Mouse (Mus musculus): ENCODE results near the gene Lnx1. TPM values are rescaled to one million over a fixed set of nuclear protein-coding genes. Genes with fewer than 3 reads are reported as not detected.

The Lnx1 gene
- 31.0 and 31.8 TPM in 2 replicates for polyA plus RNA-seq (2012; rRNA removed)

GRCm38 (mm10) chr5:74702766-74703165, at the start of gene Lnx1:
Lnx1 (minus strand) TSS chr5:74702912.
- no peaks in the 10 kb centered on the region; the same call in 1 of the 2 replicates for H3K27me3 ChIP-seq (ENCODE audit: control insufficient read depth, insufficient read depth, low read length)
- H3K4me1 ChIP-seq (ENCODE audit: control insufficient read depth, insufficient read depth, low read length), result no peaks in the 10 kb centered on the region; the same call in 1 of the 2 replicates
- no peak within 1 kb of the TSS for H3K27ac ChIP-seq (ENCODE audit: insufficient read depth, low read length)
- 83% methylated on average over 11 of the region's 11 CpGs for WGBS
- TF ChIP-seq CTCF (IDR thresholded peaks at IDR 0.05; ENCODE audit: borderline replicate concordance, insufficient read depth, low read depth, low read length) (no peak), POLR2A (IDR thresholded peaks at IDR 0.05; ENCODE audit: borderline replicate concordance, insufficient read depth, low read length) (no peak)
- no peak within 1 kb of the TSS for H3K4me3 ChIP-seq (replicated peaks; ENCODE audit: insufficient read depth, low read depth, low read length)
- no peak for DNase-seq

- TF ChIP-seq POLR2A (IDR thresholded peaks at IDR 0.05; ENCODE audit: borderline replicate concordance, insufficient read depth, low read length) (no peak), CTCF (IDR thresholded peaks at IDR 0.05; ENCODE audit: borderline replicate concordance, insufficient read depth, low read depth, low read length) (no peak)
- H3K4me1 ChIP-seq (ENCODE audit: control insufficient read depth, insufficient read depth, low read length), result no peaks in the 10 kb centered on the region
- H3K27ac ChIP-seq (ENCODE audit: insufficient read depth, low read length), result no peak overlapping the region
- DNase-seq, result no peak
- H3K4me3 ChIP-seq (replicated peaks; ENCODE audit: insufficient read depth, low read depth, low read length), result no peak overlapping the region
- no peaks in the 10 kb centered on the region for H3K27me3 ChIP-seq (ENCODE audit: control insufficient read depth, insufficient read depth, low read length)
- WGBS, result 89% methylated on average over 5 of the region's 5 CpGs
These were observed 47.8 kb upstream of the Lnx1 start for GRCm38 (mm10) chr5:74750501-74750900.

GRCm38 (mm10) chr5:74747476-74747875, 44.8 kb upstream of the Lnx1 start:
- Histone ChIP-seq H3K27ac (ENCODE audit: insufficient read depth, low read length) (no peak overlapping the region), H3K4me1 (ENCODE audit: control insufficient read depth, insufficient read depth, low read length) (no peaks in the 10 kb centered on the region), H3K4me3 (replicated peaks; ENCODE audit: insufficient read depth, low read depth, low read length) (no peak overlapping the region), H3K27me3 (ENCODE audit: control insufficient read depth, insufficient read depth, low read length) (no peaks in the 10 kb centered on the region)
- DNase-seq, result no peak
- 77% methylated on average over 3 of the region's 3 CpGs for WGBS
- TF ChIP-seq POLR2A (IDR thresholded peaks at IDR 0.05; ENCODE audit: borderline replicate concordance, insufficient read depth, low read length), result no peak
- TF ChIP-seq CTCF (IDR thresholded peaks at IDR 0.05; ENCODE audit: borderline replicate concordance, insufficient read depth, low read depth, low read length), result no peak

GRCm38 (mm10) chr5:74740951-74741350, 38.2 kb upstream of the Lnx1 start:
- 89% methylated on average over 9 of the region's 9 CpGs for WGBS
- no peak overlapping the region for H3K27ac ChIP-seq (ENCODE audit: insufficient read depth, low read length)
- H3K4me3 ChIP-seq (replicated peaks; ENCODE audit: insufficient read depth, low read depth, low read length), result no peak overlapping the region
- TF ChIP-seq CTCF (IDR thresholded peaks at IDR 0.05; ENCODE audit: borderline replicate concordance, insufficient read depth, low read depth, low read length), result no peak
- no peaks in the 10 kb centered on the region for H3K4me1 ChIP-seq (ENCODE audit: control insufficient read depth, insufficient read depth, low read length)
- no peak for DNase-seq
- no peaks in the 10 kb centered on the region for H3K27me3 ChIP-seq (ENCODE audit: control insufficient read depth, insufficient read depth, low read length)

- Histone ChIP-seq H3K27me3 (ENCODE audit: control insufficient read depth, insufficient read depth, low read length) (no peaks in the 10 kb centered on the region), H3K27ac (ENCODE audit: insufficient read depth, low read length) (no peak overlapping the region), H3K4me3 (replicated peaks; ENCODE audit: insufficient read depth, low read depth, low read length) (no peak overlapping the region), H3K4me1 (ENCODE audit: control insufficient read depth, insufficient read depth, low read length) (no peaks in the 10 kb centered on the region)
- DNase-seq, result no peak
- TF ChIP-seq POLR2A (IDR thresholded peaks at IDR 0.05; ENCODE audit: borderline replicate concordance, insufficient read depth, low read length), result no peak
- no peak for TF ChIP-seq CTCF (IDR thresholded peaks at IDR 0.05; ENCODE audit: borderline replicate concordance, insufficient read depth, low read depth, low read length)
- WGBS, result 51% methylated on average over 12 of the region's 12 CpGs
These were observed 36.7 kb upstream of the Lnx1 start for GRCm38 (mm10) chr5:74739435-74739834.

GRCm38 (mm10) chr5:74738312-74738711, 35.6 kb upstream of the Lnx1 start:
- TF ChIP-seq CTCF (IDR thresholded peaks at IDR 0.05; ENCODE audit: borderline replicate concordance, insufficient read depth, low read depth, low read length) (no peak), POLR2A (IDR thresholded peaks at IDR 0.05; ENCODE audit: borderline replicate concordance, insufficient read depth, low read length) (no peak)
- H3K27ac ChIP-seq (ENCODE audit: insufficient read depth, low read length), result no peak overlapping the region
- WGBS, result 78% methylated on average over 3 of the region's 3 CpGs
- H3K4me1 ChIP-seq (ENCODE audit: control insufficient read depth, insufficient read depth, low read length), result no peaks in the 10 kb centered on the region
- no peak overlapping the region for H3K4me3 ChIP-seq (replicated peaks; ENCODE audit: insufficient read depth, low read depth, low read length)
- DNase-seq, result no peak
- H3K27me3 ChIP-seq (ENCODE audit: control insufficient read depth, insufficient read depth, low read length), result no peaks in the 10 kb centered on the region

- no peak overlapping the region for H3K27ac ChIP-seq (ENCODE audit: insufficient read depth, low read length)
- WGBS, result 62% methylated on average over 7 of the region's 7 CpGs
- TF ChIP-seq POLR2A (IDR thresholded peaks at IDR 0.05; ENCODE audit: borderline replicate concordance, insufficient read depth, low read length), result no peak
- TF ChIP-seq CTCF (IDR thresholded peaks at IDR 0.05; ENCODE audit: borderline replicate concordance, insufficient read depth, low read depth, low read length), result no peak
- H3K4me1 ChIP-seq (ENCODE audit: control insufficient read depth, insufficient read depth, low read length), result no peaks in the 10 kb centered on the region
- DNase-seq, result no peak
- H3K4me3 ChIP-seq (replicated peaks; ENCODE audit: insufficient read depth, low read depth, low read length), result no peak overlapping the region
- no peaks in the 10 kb centered on the region for H3K27me3 ChIP-seq (ENCODE audit: control insufficient read depth, insufficient read depth, low read length)
These were observed 31.3 kb upstream of the Lnx1 start for GRCm38 (mm10) chr5:74733885-74734558.

- 81% methylated on average over 8 of the region's 8 CpGs for WGBS
These were observed 29.9 kb upstream of the Lnx1 start for GRCm38 (mm10) chr5:74732613-74733012.

More at GRCm38 (mm10) chr5:74732613-74733012, 29.9 kb upstream of the Lnx1 start:
- no peak overlapping the region for H3K4me3 ChIP-seq (replicated peaks; ENCODE audit: insufficient read depth, low read depth, low read length)
- no peaks in the 10 kb centered on the region for H3K27me3 ChIP-seq (ENCODE audit: control insufficient read depth, insufficient read depth, low read length)
- no peak overlapping the region for H3K27ac ChIP-seq (ENCODE audit: insufficient read depth, low read length)
- TF ChIP-seq CTCF (IDR thresholded peaks at IDR 0.05; ENCODE audit: borderline replicate concordance, insufficient read depth, low read depth, low read length), result no peak
- no peak for TF ChIP-seq POLR2A (IDR thresholded peaks at IDR 0.05; ENCODE audit: borderline replicate concordance, insufficient read depth, low read length)
- DNase-seq, result no peak
- no peaks in the 10 kb centered on the region for H3K4me1 ChIP-seq (ENCODE audit: control insufficient read depth, insufficient read depth, low read length)

Data from cerebellum, adult 2 months (tissue).